Mouse (Mus musculus): ENCODE measurements at regions not wholly inside any gene's neighbourhood (a gene's known extent, or its start where the extent isn't known, plus 50 kb on each side); places are given as distances from the start of the nearest gene placed in this dataset.
"Not testable (repeated sequence)": the region's sequence is repeated elsewhere in the genome, so short reads cannot be mapped to it uniquely, and the experiment has no call there.

DNA sequence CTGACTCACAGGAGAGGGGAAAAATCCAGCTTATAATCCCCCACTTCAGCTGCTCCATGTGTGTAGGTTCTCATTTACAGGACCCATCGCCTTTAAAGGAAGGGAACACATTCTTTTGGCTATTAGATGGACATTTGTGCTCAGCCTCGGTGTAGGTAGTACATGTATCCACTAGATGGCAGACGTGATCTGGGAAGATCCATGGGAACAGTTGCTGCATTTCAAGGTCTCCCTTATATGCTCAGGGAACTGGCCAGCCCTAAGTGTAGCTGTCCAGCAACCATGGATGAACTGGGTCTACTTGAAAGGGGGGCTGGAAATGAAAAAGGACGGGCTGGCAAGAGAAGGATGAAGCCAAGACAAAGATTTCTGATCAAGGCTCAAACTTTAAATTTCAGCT lies 124.0 kb downstream of the Akain1 start:
- H3K9me3 ChIP-seq (replicated peaks; ENCODE audit: low read length) = peaks cover 52% of the 10 kb centered on the region
- no peak overlapping the region for H3K9ac ChIP-seq (ENCODE audit: insufficient read depth, low read depth)
- H3K36me3 ChIP-seq (replicated peaks in 1 of 2; ENCODE audit: control insufficient read depth in 1 of 2, insufficient read depth in 1 of 2, low read length in 1 of 2) = no peaks in the 10 kb centered on the region
- dilution Hi-C loops (cut with MboI; ENCODE audit: extremely low pct_ligation_motif_present, extremely low pct_unique_long_range_greater_than_20kb, low sequenced_read_pairs) = no loop called here
- no peaks in the 10 kb centered on the region for H3K79me2 ChIP-seq (replicated peaks; ENCODE audit: control insufficient read depth, extremely low read depth, insufficient read depth, poor library complexity, severe bottlenecking)
- TF ChIP-seq POLR2AphosphoS2 (IDR thresholded peaks at IDR 0.05; ENCODE audit: low read depth, low read length) = no peak
- no peak for TF ChIP-seq SIN3A (IDR thresholded peaks at IDR 0.05; ENCODE audit: low read length)
- no peak for TF ChIP-seq NRF1 (IDR thresholded peaks at IDR 0.05; ENCODE audit: low read depth, low read length)
- TF ChIP-seq RAD21 (IDR thresholded peaks at IDR 0.05; ENCODE audit: low read depth, low read length) = peak; percentile 43
- TF ChIP-seq JUND (conservative IDR thresholded peaks at IDR 0.05; ENCODE audit: low read depth, low read length) = no peak
- TF ChIP-seq KAT2A (IDR thresholded peaks at IDR 0.05; ENCODE audit: insufficient replicate concordance, low read length) = no peak
- no peak for TF ChIP-seq UBTF (IDR thresholded peaks at IDR 0.05; ENCODE audit: low read depth, low read length)
- peak; percentile 43 to 51 for TF ChIP-seq CTCF (conservative IDR thresholded peaks at IDR 0.05 in 1 of 2, IDR thresholded peaks at IDR 0.05 in 1 of 2; ENCODE audit: low read depth in 2 of 2, low read length in 2 of 2)
- no peak overlapping the region for H3K4me3 ChIP-seq (replicated peaks in 1 of 3; ENCODE audit: low read depth in 2 of 3, low read length in 2 of 3, poor library complexity in 1 of 3)
- H3K27me3 ChIP-seq (replicated peaks) = no peaks in the 10 kb centered on the region
- H3K4me1 ChIP-seq (ENCODE audit: control insufficient read depth in 1 of 2, insufficient read depth in 2 of 2) = no peaks in the 10 kb centered on the region
- in situ Hi-C loops (cut with MboI; ENCODE audit: low pct_ligation_motif_present, low pct_unique_long_range_greater_than_20kb, low sequenced_read_pairs) = no loop called here
- DNase-seq (ENCODE audit: extremely low read depth) = peak; percentile 18
- no peak overlapping the region for H3K4me2 ChIP-seq (ENCODE audit: insufficient read depth, low read depth, poor library complexity, severe bottlenecking)
- H3K27ac ChIP-seq (ENCODE audit: insufficient read depth, low read depth) = no peak overlapping the region

DNA sequence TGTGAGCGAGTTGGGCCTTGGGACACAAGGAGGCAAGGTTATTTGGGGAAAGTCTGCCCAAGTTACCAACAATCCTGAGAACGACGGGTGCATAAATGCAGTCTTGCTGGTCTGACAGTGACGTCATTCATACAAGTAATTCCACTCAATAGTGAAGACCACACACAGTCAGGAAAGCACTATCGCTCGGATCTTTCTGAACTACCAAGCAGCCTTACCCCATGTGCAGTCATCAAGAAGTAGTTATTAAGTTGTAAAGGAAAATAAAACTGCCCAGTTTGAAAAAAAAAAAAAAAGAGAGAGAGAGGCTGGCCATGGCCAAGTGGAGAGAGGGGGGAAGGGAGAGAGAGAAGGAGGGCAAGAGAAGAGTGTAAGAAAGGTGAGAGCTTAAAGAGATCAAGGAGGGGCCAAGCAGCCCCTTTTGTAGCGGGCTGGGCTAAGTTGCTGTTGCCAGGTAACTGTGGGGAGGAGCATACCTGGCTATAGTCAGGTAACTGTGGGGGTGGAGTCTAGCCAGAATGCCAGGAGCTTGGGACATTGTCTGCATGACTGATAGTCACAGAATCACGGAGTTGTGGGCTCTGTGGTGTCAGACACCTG lies 132.0 kb downstream of the Akain1 start:
- H3K36me3 ChIP-seq (replicated peaks in 1 of 2; ENCODE audit: control insufficient read depth in 1 of 2, insufficient read depth in 1 of 2, low read length in 1 of 2); dilution Hi-C loops (cut with MboI; ENCODE audit: extremely low pct_ligation_motif_present, extremely low pct_unique_long_range_greater_than_20kb, low sequenced_read_pairs); H3K79me2 ChIP-seq (replicated peaks; ENCODE audit: control insufficient read depth, extremely low read depth, insufficient read depth, poor library complexity, severe bottlenecking); H3K4me1 ChIP-seq (ENCODE audit: control insufficient read depth in 1 of 2, insufficient read depth in 2 of 2); DNase-seq (ENCODE audit: extremely low read depth); in situ Hi-C loops (cut with MboI; ENCODE audit: low pct_ligation_motif_present, low pct_unique_long_range_greater_than_20kb, low sequenced_read_pairs); H3K27me3 ChIP-seq (replicated peaks); H3K4me2 ChIP-seq (ENCODE audit: insufficient read depth, low read depth, poor library complexity, severe bottlenecking); H3K9ac ChIP-seq (ENCODE audit: insufficient read depth, low read depth); H3K27ac ChIP-seq (ENCODE audit: insufficient read depth, low read depth); H3K4me3 ChIP-seq (replicated peaks in 1 of 3; ENCODE audit: low read depth in 2 of 3, low read length in 2 of 3, poor library complexity in 1 of 3): not testable (repeated sequence)
- H3K9me3 ChIP-seq (replicated peaks; ENCODE audit: low read length) = peaks cover 36% of the 10 kb centered on the region

DNA sequence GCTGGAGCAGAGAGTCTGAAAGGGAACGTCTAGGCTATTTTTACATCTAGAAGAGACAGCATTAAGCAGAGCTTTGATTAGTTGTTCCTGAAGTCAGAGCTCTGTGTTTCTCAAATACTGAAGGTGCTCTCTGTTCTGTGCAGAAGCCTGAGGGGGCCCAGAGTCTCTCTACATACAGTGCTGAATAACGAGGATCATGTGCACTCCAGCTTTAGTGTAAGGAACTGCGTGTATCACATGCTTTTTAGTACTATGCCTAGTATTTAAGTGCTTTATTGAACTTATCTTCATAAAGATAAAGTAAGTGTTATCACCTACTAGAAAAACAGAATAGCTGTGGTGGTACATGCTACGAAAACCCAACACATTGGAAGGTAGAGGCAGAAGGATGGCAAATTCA lies 151.4 kb downstream of the Akain1 start:
- H3K79me2 ChIP-seq (replicated peaks; ENCODE audit: control insufficient read depth, extremely low read depth, insufficient read depth, poor library complexity, severe bottlenecking) = no peaks in the 10 kb centered on the region
- H3K4me2 ChIP-seq (ENCODE audit: insufficient read depth, low read depth, poor library complexity, severe bottlenecking) = no peak overlapping the region
- TF ChIP-seq MAFK (IDR thresholded peaks at IDR 0.05; ENCODE audit: insufficient replicate concordance, low read length) = no peak
- TF ChIP-seq MYC (IDR thresholded peaks at IDR 0.05; ENCODE audit: low read depth, low read length) = no peak
- no peak for TF ChIP-seq MAX (IDR thresholded peaks at IDR 0.05; ENCODE audit: low read length)
- TF ChIP-seq JUN (IDR thresholded peaks at IDR 0.05; ENCODE audit: insufficient read depth, low read depth, low read length) = no peak
- TF ChIP-seq ZMIZ1 (IDR thresholded peaks at IDR 0.05; ENCODE audit: low read depth, low read length) = no peak
- no peak for TF ChIP-seq IRF4 (IDR thresholded peaks at IDR 0.05; ENCODE audit: low read depth, low read length)
- no peak for TF ChIP-seq SMC3 (IDR thresholded peaks at IDR 0.05; ENCODE audit: low read depth, low read length)
- no peak for TF ChIP-seq USF1 (IDR thresholded peaks at IDR 0.05; ENCODE audit: low read depth, low read length)

More for the DNA sequence above, 151.4 kb downstream of the Akain1 start:
- Histone ChIP-seq H3K9ac (ENCODE audit: insufficient read depth, low read depth) (no peak overlapping the region), H3K4me1 (ENCODE audit: control insufficient read depth in 1 of 2, insufficient read depth in 2 of 2) (no peaks in the 10 kb centered on the region), H3K27ac (ENCODE audit: insufficient read depth, low read depth) (no peak overlapping the region), H3K4me3 (replicated peaks in 1 of 3; ENCODE audit: low read depth in 2 of 3, low read length in 2 of 3, poor library complexity in 1 of 3) (no peak overlapping the region), H3K9me3 (replicated peaks; ENCODE audit: low read length) (peaks cover 24% of the 10 kb centered on the region), H3K36me3 (replicated peaks in 1 of 2; ENCODE audit: control insufficient read depth in 1 of 2, insufficient read depth in 1 of 2, low read length in 1 of 2) (no peaks in the 10 kb centered on the region), H3K27me3 (replicated peaks) (no peaks in the 10 kb centered on the region)
- dilution Hi-C loops (cut with MboI; ENCODE audit: extremely low pct_ligation_motif_present, extremely low pct_unique_long_range_greater_than_20kb, low sequenced_read_pairs) (no loop called here), in situ Hi-C loops (cut with MboI; ENCODE audit: low pct_ligation_motif_present, low pct_unique_long_range_greater_than_20kb, low sequenced_read_pairs) (no loop called here)
- no peak for DNase-seq (ENCODE audit: extremely low read depth)

Data from CH12.LX (cell line).